Comparison of ENCODE assay signal across 18 mouse cellular contexts in genomic region chr12:3680721-3681120, GRCm38 (mm10).
"Had no signal": no experiment of that assay in that cellular context is flagged by ENCODE, and none has a peak within 500 bp of the region (broad histone marks: within the 10 kb centered on the region; RNA-seq: fewer than 3 reads in every experiment).

No protein-coding gene starts in this region.

- H3K27me3 ChIP-seq: lung, embryonic 15.5 days; megakaryocyte, embryonic 14.5 days; midbrain, embryonic 13.5 days; midbrain, embryonic 15.5 days; neural tube, embryonic 12.5 days; stomach, embryonic 15.5 days had no signal

- H3K27ac ChIP-seq: lung, embryonic 15.5 days; macrophage; midbrain, embryonic 13.5 days; midbrain, embryonic 15.5 days; neural tube, embryonic 12.5 days; stomach, embryonic 15.5 days; stomach, postnatal 0 days had no signal

- H3K4me1 ChIP-seq: lung, embryonic 15.5 days; megakaryocyte, embryonic 14.5 days; midbrain, embryonic 13.5 days; midbrain, embryonic 15.5 days; neural tube, embryonic 12.5 days; stomach, embryonic 15.5 days had no signal

- H3K36me3 ChIP-seq: lung, embryonic 15.5 days; midbrain, embryonic 13.5 days; midbrain, embryonic 15.5 days; neural tube, embryonic 12.5 days; stomach, embryonic 15.5 days had no signal

- ATAC-seq: liver, postnatal 0 days; lung, postnatal 0 days; midbrain, embryonic 13.5 days; midbrain, embryonic 15.5 days had no signal

- H3K9ac ChIP-seq: liver, postnatal 0 days; lung, embryonic 15.5 days; midbrain, embryonic 13.5 days; midbrain, embryonic 15.5 days; neural tube, embryonic 12.5 days; stomach, embryonic 15.5 days had no signal

- H3K4me2 ChIP-seq: lung, embryonic 15.5 days; midbrain, embryonic 11.5 days; midbrain, embryonic 13.5 days; midbrain, embryonic 15.5 days; neural tube, embryonic 12.5 days; stomach, embryonic 15.5 days had no signal

- DNase-seq: liver, postnatal 0 days; lung, adult 2 months; lung, postnatal 14 days; lung, postnatal 36 days; right cerebral cortex, postnatal 14 days; thymus, adult 2 months; thymus, postnatal 25 days; thymus, postnatal 4 days had no signal

- H3K9me3 ChIP-seq: lung, embryonic 15.5 days; megakaryocyte, embryonic 14.5 days; midbrain, embryonic 13.5 days; midbrain, embryonic 15.5 days; neural tube, embryonic 12.5 days; stomach, embryonic 15.5 days had no signal

- H3K4me3 ChIP-seq: lung, embryonic 15.5 days; megakaryocyte, embryonic 14.5 days; midbrain, embryonic 13.5 days; midbrain, embryonic 15.5 days; neural tube, embryonic 12.5 days; stomach, embryonic 15.5 days had no signal
